Mouse (Mus musculus) hindbrain, embryonic 16.5 days (tissue): ENCODE results near the gene Slc35a3. TPM values are rescaled to one million over a fixed set of nuclear protein-coding genes. Genes with fewer than 3 reads are reported as not detected.
A peak's percentile ranks its signal among the peaks of the same experiment; 100 is the strongest.
"Not testable (repeated sequence)": the region's sequence is repeated elsewhere in the genome, so short reads cannot be mapped to it uniquely, and the experiment has no call there.

ENCODE experiments used
- ATAC-seq: fragments of 200-750 bp; cut with Nextera tagmentation; 2 replicates; pipeline ENCODE4 v1.8.0; 2017; ENCODE audit warnings: moderate TSS enrichment, moderate library complexity
- H3K27ac ChIP-seq: fragments of 300-500 bp; sonication (generic); 2 replicates; pipeline ENCODE4 v1.5.1; 2014; ENCODE audit warnings: low read depth, mild to moderate bottlenecking, control low read depth, low read length, moderate library complexity
- H3K27me3 ChIP-seq: fragments of 300-500 bp; sonication (generic); replicated peaks from 2 replicates; pipeline ENCODE4 v1.6.1; 2014; ENCODE audit warnings: low read length; ENCODE audit not compliant: control insufficient read depth, insufficient read depth
- H3K36me3 ChIP-seq: fragments of 300-500 bp; sonication (generic); 2 replicates; pipeline ENCODE4 v1.6.1; 2014; ENCODE audit warnings: mild to moderate bottlenecking, low read length, moderate library complexity, mixed read lengths; ENCODE audit not compliant: control insufficient read depth, insufficient read depth
- H3K4me1 ChIP-seq: fragments of 300-500 bp; sonication (generic); 2 replicates; pipeline ENCODE4 v1.6.1; 2014; ENCODE audit warnings: low read depth, low read length; ENCODE audit not compliant: control insufficient read depth, insufficient read depth
- H3K4me2 ChIP-seq: fragments of 300-500 bp; sonication (generic); 2 replicates; pipeline ENCODE4 v1.6.1; 2014; ENCODE audit warnings: mild to moderate bottlenecking, low read length, control low read depth, moderate library complexity
- H3K4me3 ChIP-seq: fragments of 300-500 bp; sonication (generic); 2 replicates; pipeline ENCODE4 v1.5.1; 2014; ENCODE audit warnings: mild to moderate bottlenecking, low read length, control low read depth, moderate library complexity
- H3K9ac ChIP-seq: fragments of 300-500 bp; sonication (generic); 2 replicates; pipeline ENCODE4 v1.6.1; 2014; ENCODE audit warnings: low read depth, mild to moderate bottlenecking, control low read depth, low read length, moderate library complexity
- H3K9me3 ChIP-seq: fragments of 300-500 bp; sonication (generic); 2 replicates; pipeline ENCODE4 v1.6.1; 2014; ENCODE audit warnings: mild to moderate bottlenecking, low read length, moderate library complexity; ENCODE audit not compliant: control insufficient read depth
- WGBS: fragments of 180-500 bp; shearing (Covaris S2); extraction: QIAGEN DNeasy Blood & Tissue Kit; methylation state at CpG from one replicate; pipeline ENCODE4 v1.1.7; 2014; 5-methylcytosine and 5-hydroxymethylcytosine counted together
- polyA plus RNA-seq: library from polyadenylated mRNA; unstranded; fragments of >200 nt; fragmentation: Nextera tagmentation; extraction: Ambion mirVana; gene quantifications from 2 replicates; pipeline ENCODE4 v1.2.1, GENCODE M21; 2015

Slc35a3 gene
- polyA plus RNA-seq, 1 experiment from 2014 or later, result 7.3 TPM

- Histone ChIP-seq H3K9ac (no peak overlapping the region), H3K27ac (no peak overlapping the region), H3K9me3 (no peaks in the 10 kb centered on the region), H3K36me3 (no peaks in the 10 kb centered on the region), H3K4me3 (no peak overlapping the region), H3K4me1 (no peaks in the 10 kb centered on the region), H3K27me3 (no peaks in the 10 kb centered on the region), H3K4me2 (no peak overlapping the region)
- WGBS, result 79% methylated on average over 1 of the region's 1 CpGs
- no peak for ATAC-seq
Measured at GRCm38 (mm10) chr3:116702647-116703272, 9.9 kb downstream of the Slc35a3 start.

GRCm38 (mm10) chr3:116701601-116702000 is 11.0 kb downstream of the Slc35a3 start:
- Histone ChIP-seq H3K9ac (no peak overlapping the region), H3K36me3 (no peaks in the 10 kb centered on the region), H3K4me3 (no peak overlapping the region), H3K4me1 (no peaks in the 10 kb centered on the region), H3K27me3 (no peaks in the 10 kb centered on the region), H3K9me3 (no peaks in the 10 kb centered on the region), H3K27ac (no peak overlapping the region), H3K4me2 (no peak overlapping the region)
- WGBS, result 92% methylated on average over 4 of the region's 4 CpGs
- ATAC-seq, result no peak

GRCm38 (mm10) chr3:116698786-116699185 is 13.8 kb downstream of the Slc35a3 start:
- Histone ChIP-seq H3K4me3 (no peak overlapping the region), H3K27me3 (no peaks in the 10 kb centered on the region), H3K4me2 (no peak overlapping the region), H3K9ac (no peak overlapping the region), H3K9me3 (no peaks in the 10 kb centered on the region), H3K27ac (no peak overlapping the region), H3K4me1 (no peaks in the 10 kb centered on the region), H3K36me3 (no peaks in the 10 kb centered on the region)
- ATAC-seq, result no peak
- WGBS, result 53% methylated on average over 2 of the region's 2 CpGs

- 95% methylated on average over 2 of the region's 2 CpGs for WGBS
- no peaks in the 10 kb centered on the region for H3K9me3 ChIP-seq
- no peak overlapping the region for H3K27ac ChIP-seq
- no peak overlapping the region for H3K9ac ChIP-seq
- H3K4me1 ChIP-seq, result no peaks in the 10 kb centered on the region
- H3K27me3 ChIP-seq, result no peaks in the 10 kb centered on the region
- no peaks in the 10 kb centered on the region for H3K36me3 ChIP-seq
- H3K4me2 ChIP-seq, result no peak overlapping the region
- no peak overlapping the region for H3K4me3 ChIP-seq
- no peak for ATAC-seq
Measured at GRCm38 (mm10) chr3:116695666-116695985, 17.0 kb downstream of the Slc35a3 start.

- H3K9me3 ChIP-seq, result no peaks in the 10 kb centered on the region
- 91% methylated on average over 8 of the region's 8 CpGs for WGBS
Measured at GRCm38 (mm10) chr3:116694955-116695665, 17.5 kb downstream of the Slc35a3 start.

GRCm38 (mm10) chr3:116694312-116694711 is 18.3 kb downstream of the Slc35a3 start:
- no peaks in the 10 kb centered on the region for H3K27me3 ChIP-seq
- H3K4me2 ChIP-seq, result no peak overlapping the region
- H3K9me3 ChIP-seq, result no peaks in the 10 kb centered on the region
- no peaks in the 10 kb centered on the region for H3K36me3 ChIP-seq
- H3K9ac ChIP-seq, result no peak overlapping the region
- H3K4me3 ChIP-seq, result no peak overlapping the region
- ATAC-seq, result no peak
- no peak overlapping the region for H3K27ac ChIP-seq
- H3K4me1 ChIP-seq, result no peaks in the 10 kb centered on the region
- 87% methylated on average over 3 of the region's 3 CpGs for WGBS

More at GRCm38 (mm10) chr3:116694955-116695665, 17.5 kb downstream of the Slc35a3 start:
- Histone ChIP-seq H3K27me3 (no peaks in the 10 kb centered on the region), H3K4me1 (no peaks in the 10 kb centered on the region), H3K4me3 (no peak overlapping the region), H3K4me2 (no peak overlapping the region), H3K9ac (no peak overlapping the region), H3K36me3 (no peaks in the 10 kb centered on the region), H3K27ac (no peak overlapping the region)
- ATAC-seq, result no peak

GRCm38 (mm10) chr3:116681160-116681559 is 31.5 kb downstream of the Slc35a3 start, which contains the start of gene Gm43191:
Gm43191 (minus strand) TSS chr3:116681260.
- H3K4me3 ChIP-seq, result no peak within 1 kb of the TSS
- ATAC-seq, result no peak
- H3K36me3 ChIP-seq, result peaks cover 7% of the 10 kb centered on the region; the same call in 1 of the 2 replicates
- H3K9me3 ChIP-seq, result no peaks in the 10 kb centered on the region
- H3K27me3 ChIP-seq, result no peaks in the 10 kb centered on the region
- H3K9ac ChIP-seq, result no peak within 1 kb of the TSS
- H3K4me1 ChIP-seq, result no peaks in the 10 kb centered on the region
- no peak within 1 kb of the TSS for H3K27ac ChIP-seq
- no peak within 1 kb of the TSS for H3K4me2 ChIP-seq
- 100% methylated on average over 1 of the region's 1 CpGs for WGBS

GRCm38 (mm10) chr3:116664281-116664680 is 48.4 kb downstream of the Slc35a3 start:
- H3K27ac ChIP-seq, H3K9ac ChIP-seq, H3K4me2 ChIP-seq, H3K4me3 ChIP-seq, H3K9me3 ChIP-seq, H3K27me3 ChIP-seq, H3K36me3 ChIP-seq, ATAC-seq: not testable (repeated sequence)
- 92% methylated on average over 9 of the region's 9 CpGs for WGBS
- H3K4me1 ChIP-seq, result peaks cover 22% of the 10 kb centered on the region

- H3K9me3 ChIP-seq, result no peaks in the 10 kb centered on the region
- no peaks in the 10 kb centered on the region for H3K27me3 ChIP-seq
- H3K4me2 ChIP-seq, result peak within 1 kb of the TSS; percentile 73
- H3K4me1 ChIP-seq, result peaks cover 26% of the 10 kb centered on the region
- ATAC-seq, result peak; percentile 99
- peak within 1 kb of the TSS; percentile 99 for H3K9ac ChIP-seq
- WGBS, result under 1% methylated on average over 39 of the region's 39 CpGs
- H3K36me3 ChIP-seq, result no peaks in the 10 kb centered on the region
- H3K4me3 ChIP-seq, result peak within 1 kb of the TSS; percentile 100
- peak within 1 kb of the TSS; percentile 97 for H3K27ac ChIP-seq
Measured at GRCm38 (mm10) chr3:116662463-116662863, 50.2 kb downstream of the Slc35a3 start, which contains the start of gene Mfsd14a. Mfsd14a (minus strand) TSS chr3:116662677.
